Mouse (Mus musculus): Measurements from ENCODE around the gene Gm43517. TPM values are rescaled to one million over a fixed set of nuclear protein-coding genes. Genes with fewer than 3 reads are reported as not detected.

Gm43517 gene
- not detected for polyA plus RNA-seq (2015; fragmentation: Illumina TruSeq; extraction: RNeasy Lipid Tissue Mini Kit (QIAGEN cat#74804); ENCODE audit: insufficient read depth, low replicate concordance)

DNA sequence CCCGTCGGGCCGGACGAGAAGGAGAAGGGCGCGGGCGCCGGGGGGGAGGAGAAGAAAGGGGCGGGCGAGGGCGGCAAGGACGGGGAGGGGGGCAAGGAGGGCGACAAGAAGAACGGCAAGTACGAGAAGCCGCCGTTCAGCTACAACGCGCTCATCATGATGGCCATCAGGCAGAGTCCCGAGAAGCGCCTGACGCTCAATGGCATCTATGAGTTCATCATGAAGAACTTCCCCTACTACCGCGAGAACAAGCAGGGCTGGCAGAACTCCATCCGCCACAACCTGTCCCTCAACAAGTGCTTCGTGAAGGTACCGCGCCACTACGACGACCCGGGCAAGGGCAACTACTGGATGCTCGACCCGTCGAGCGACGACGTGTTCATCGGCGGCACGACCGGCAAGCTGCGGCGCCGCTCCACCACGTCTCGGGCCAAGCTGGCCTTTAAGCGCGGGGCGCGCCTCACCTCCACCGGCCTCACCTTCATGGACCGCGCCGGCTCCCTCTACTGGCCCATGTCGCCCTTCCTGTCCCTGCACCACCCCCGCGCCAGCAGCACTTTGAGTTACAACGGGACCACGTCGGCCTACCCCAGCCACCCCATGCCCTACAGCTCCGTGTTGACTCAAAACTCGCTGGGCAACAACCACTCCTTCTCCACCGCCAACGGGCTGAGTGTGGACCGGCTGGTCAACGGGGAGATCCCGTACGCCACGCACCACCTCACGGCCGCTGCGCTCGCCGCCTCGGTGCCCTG is at the start of gene Gm43517:
TSS of gene Gm43517 (plus strand) at position 299 of the 755 bp plus-strand sequence.

GRCm38 (mm10) chr12:49382565-49383520 is 2.1 kb upstream of the Gm43517 start, which contains the start of gene Foxg1:
TSS of gene Foxg1 (plus strand) at chr12:49382660.

Other genes starting within 250 kb of the Gm43517 start
- not detected for gene Foxg1, start 2.5 kb upstream of the Gm43517 start, polyA plus RNA-seq (2015; fragmentation: Illumina TruSeq; extraction: RNeasy Lipid Tissue Mini Kit (QIAGEN cat#74804); ENCODE audit: insufficient read depth, low replicate concordance)

All from spleen, adult 10 weeks (tissue).